Mouse (Mus musculus): ENCODE measurements around the gene Lhpp.

- TF ChIP-seq CTCF (IDR thresholded peaks at IDR 0.05; ENCODE audit: low read depth): no peak
- TF ChIP-seq EP300 (optimal IDR thresholded peaks at IDR 0.05): no peak
Observed at GRCm38 (mm10) chr7:132595787-132596186, 14.7 kb upstream of the Lhpp start.
